Mouse (Mus musculus) kidney, embryonic 15.5 days (tissue): ENCODE results near the gene Olfr533. TPM values are rescaled to one million over a fixed set of nuclear protein-coding genes. Genes with fewer than 3 reads are reported as not detected.
"Not testable (repeated sequence)": the region's sequence is repeated elsewhere in the genome, so short reads cannot be mapped to it uniquely, and the experiment has no call there.

Source experiments
- ATAC-seq: fragments of 200-750 bp; cut with Nextera tagmentation; replicated peaks from 2 replicates; pipeline ENCODE4 v1.8.0; 2017; ENCODE audit warnings: moderate TSS enrichment; ENCODE audit not compliant: low FRiP score
- H3K27ac ChIP-seq: fragments of 300-500 bp; sonication (generic); 2 replicates; pipeline ENCODE4 v1.5.1; 2015; ENCODE audit warnings: mild to moderate bottlenecking, inconsistent platforms
- H3K27me3 ChIP-seq: fragments of 300-500 bp; sonication (generic); 2 replicates; pipeline ENCODE4 v1.6.1; 2015; ENCODE audit warnings: inconsistent platforms
- H3K36me3 ChIP-seq: fragments of 300-500 bp; sonication (generic); 2 replicates; pipeline ENCODE4 v1.6.1; 2015; ENCODE audit warnings: inconsistent platforms
- H3K4me1 ChIP-seq: fragments of 300-500 bp; sonication (generic); 2 replicates; pipeline ENCODE4 v1.6.1; 2015; ENCODE audit warnings: inconsistent platforms
- H3K4me2 ChIP-seq: fragments of 300-500 bp; sonication (generic); 2 replicates; pipeline ENCODE4 v1.6.1; 2015; ENCODE audit warnings: moderate library complexity, mild to moderate bottlenecking, inconsistent platforms
- H3K4me3 ChIP-seq: fragments of 300-500 bp; sonication (generic); replicated peaks from 2 replicates; pipeline ENCODE4 v1.5.1; 2015; ENCODE audit warnings: mild to moderate bottlenecking, inconsistent platforms
- H3K9ac ChIP-seq: fragments of 300-500 bp; sonication (generic); 2 replicates; pipeline ENCODE4 v1.6.1; 2015; ENCODE audit warnings: mild to moderate bottlenecking, inconsistent platforms
- H3K9me3 ChIP-seq: fragments of 300-500 bp; sonication (generic); replicated peaks from 2 replicates; pipeline ENCODE4 v1.6.1; 2016; ENCODE audit warnings: inconsistent platforms
- WGBS: fragments of 180-500 bp; shearing (Covaris S2); methylation state at CpG from one replicate; pipeline ENCODE4 v1.1.7; 2015; ENCODE audit warnings: mixed read lengths; 5-methylcytosine and 5-hydroxymethylcytosine counted together
- polyA plus RNA-seq: library from polyadenylated mRNA; unstranded; fragments of >200 nt; fragmentation: Nextera tagmentation; extraction: Ambion mirVana; gene quantifications from 2 replicates; pipeline ENCODE4 v1.2.1, GENCODE M21; 2015

Olfr533 gene
- polyA plus RNA-seq, result not detected in 2 replicates

GRCm38 (mm10) chr7:140463070-140463469 lies at the start of gene Olfr533:
Olfr533 (plus strand) TSS chr7:140463370.
- not testable (repeated sequence) for H3K4me1 ChIP-seq, H3K9me3 ChIP-seq, H3K4me3 ChIP-seq, H3K36me3 ChIP-seq, H3K27ac ChIP-seq, H3K27me3 ChIP-seq, ATAC-seq, H3K4me2 ChIP-seq, H3K9ac ChIP-seq
- 80% methylated on average over 1 of the region's 1 CpGs for WGBS

GRCm38 (mm10) chr7:140421539-140421938 lies 41.6 kb upstream of the Olfr533 start, which contains the start of gene Olfr532:
Olfr532 (minus strand) TSS chr7:140421639.
- Histone ChIP-seq H3K9ac (no peak within 1 kb of the TSS), H3K27me3 (no peaks in the 10 kb centered on the region), H3K4me3 (no peak within 1 kb of the TSS), H3K27ac (no peak within 1 kb of the TSS), H3K4me1 (no peaks in the 10 kb centered on the region), H3K4me2 (no peak within 1 kb of the TSS), H3K36me3 (no peaks in the 10 kb centered on the region), H3K9me3 (no peaks in the 10 kb centered on the region)
- WGBS, result 93% methylated on average over 1 of the region's 1 CpGs
- no peak for ATAC-seq

- WGBS, result 83% methylated on average over 1 of the region's 1 CpGs
- no peaks in the 10 kb centered on the region for H3K27me3 ChIP-seq
- H3K27ac ChIP-seq, result no peak overlapping the region
- H3K9me3 ChIP-seq, result no peaks in the 10 kb centered on the region
- no peak overlapping the region for H3K4me3 ChIP-seq
- H3K9ac ChIP-seq, result no peak overlapping the region
- no peaks in the 10 kb centered on the region for H3K36me3 ChIP-seq
- no peaks in the 10 kb centered on the region for H3K4me1 ChIP-seq
- no peak overlapping the region for H3K4me2 ChIP-seq
- ATAC-seq, result no peak
Observed at GRCm38 (mm10) chr7:140443141-140443540, 20.0 kb upstream of the Olfr533 start.

GRCm38 (mm10) chr7:140477886-140478285 lies 14.7 kb downstream of the Olfr533 start:
- Histone ChIP-seq H3K9me3 (no peaks in the 10 kb centered on the region; the same call in 1 of the 2 replicates), H3K27ac (no peak overlapping the region), H3K4me3 (no peak overlapping the region), H3K9ac (no peak overlapping the region), H3K36me3 (no peaks in the 10 kb centered on the region), H3K27me3 (no peaks in the 10 kb centered on the region), H3K4me1 (no peaks in the 10 kb centered on the region), H3K4me2 (no peak overlapping the region)
- WGBS, result 73% methylated on average over 1 of the region's 1 CpGs
- ATAC-seq, result no peak

GRCm38 (mm10) chr7:140478733-140479132 lies 15.6 kb downstream of the Olfr533 start:
- H3K36me3 ChIP-seq, result no peaks in the 10 kb centered on the region
- no peaks in the 10 kb centered on the region for H3K4me1 ChIP-seq
- 98% methylated on average over 1 of the region's 1 CpGs for WGBS
- no peak overlapping the region for H3K9ac ChIP-seq
- no peak overlapping the region for H3K4me2 ChIP-seq
- no peak for ATAC-seq
- no peaks in the 10 kb centered on the region for H3K27me3 ChIP-seq
- H3K9me3 ChIP-seq, result no peaks in the 10 kb centered on the region; the same call in 1 of the 2 replicates
- H3K27ac ChIP-seq, result no peak overlapping the region
- no peak overlapping the region for H3K4me3 ChIP-seq

- no peak for ATAC-seq
- Histone ChIP-seq H3K4me3 (no peak within 1 kb of the TSS), H3K36me3 (no peaks in the 10 kb centered on the region), H3K27ac (no peak within 1 kb of the TSS), H3K9ac (no peak within 1 kb of the TSS), H3K4me1 (no peaks in the 10 kb centered on the region), H3K27me3 (no peaks in the 10 kb centered on the region), H3K4me2 (no peak within 1 kb of the TSS), H3K9me3 (no peaks in the 10 kb centered on the region)
- 76% methylated on average over 1 of the region's 1 CpGs for WGBS
Observed at GRCm38 (mm10) chr7:140483916-140484315, 20.7 kb downstream of the Olfr533 start, which contains the start of gene Olfr535. Olfr535 (plus strand) TSS chr7:140484216.

- Histone ChIP-seq H3K9me3 (no peaks in the 10 kb centered on the region), H3K4me1 (no peaks in the 10 kb centered on the region), H3K4me3 (no peak overlapping the region), H3K27ac (no peak overlapping the region), H3K4me2 (no peak overlapping the region), H3K27me3 (no peaks in the 10 kb centered on the region), H3K9ac (no peak overlapping the region), H3K36me3 (no peaks in the 10 kb centered on the region)
- WGBS, result 88% methylated on average over 1 of the region's 1 CpGs
- ATAC-seq, result no peak
Observed at GRCm38 (mm10) chr7:140488981-140489380, 25.8 kb downstream of the Olfr533 start.

- no peak for ATAC-seq
- Histone ChIP-seq H3K9me3 (no peaks in the 10 kb centered on the region), H3K27ac (no peak overlapping the region), H3K4me2 (no peak overlapping the region), H3K27me3 (no peaks in the 10 kb centered on the region), H3K4me3 (no peak overlapping the region), H3K4me1 (no peaks in the 10 kb centered on the region), H3K36me3 (no peaks in the 10 kb centered on the region), H3K9ac (no peak overlapping the region)
- 11% methylated on average over 2 of the region's 2 CpGs for WGBS
Observed at GRCm38 (mm10) chr7:140494231-140494630, 31.1 kb downstream of the Olfr533 start.

GRCm38 (mm10) chr7:140494702-140495101 lies 31.5 kb downstream of the Olfr533 start:
- Histone ChIP-seq H3K9me3 (no peaks in the 10 kb centered on the region), H3K27me3 (no peaks in the 10 kb centered on the region), H3K9ac (no peak overlapping the region), H3K27ac (no peak overlapping the region), H3K4me2 (no peak overlapping the region), H3K36me3 (no peaks in the 10 kb centered on the region), H3K4me3 (no peak overlapping the region), H3K4me1 (no peaks in the 10 kb centered on the region)
- ATAC-seq, result no peak

- not testable (repeated sequence) for H3K9me3 ChIP-seq, ATAC-seq, H3K27ac ChIP-seq, H3K36me3 ChIP-seq, H3K4me1 ChIP-seq, H3K4me2 ChIP-seq, H3K9ac ChIP-seq, H3K4me3 ChIP-seq, H3K27me3 ChIP-seq
- 59% methylated on average over 2 of the region's 2 CpGs for WGBS
Observed at GRCm38 (mm10) chr7:140507346-140508021, 44.3 kb downstream of the Olfr533 start, which contains the start of gene Olfr536. Olfr536 (minus strand) TSS chr7:140507396.
